Mouse (Mus musculus): Measurements from ENCODE around the gene Fcor.

DNA sequence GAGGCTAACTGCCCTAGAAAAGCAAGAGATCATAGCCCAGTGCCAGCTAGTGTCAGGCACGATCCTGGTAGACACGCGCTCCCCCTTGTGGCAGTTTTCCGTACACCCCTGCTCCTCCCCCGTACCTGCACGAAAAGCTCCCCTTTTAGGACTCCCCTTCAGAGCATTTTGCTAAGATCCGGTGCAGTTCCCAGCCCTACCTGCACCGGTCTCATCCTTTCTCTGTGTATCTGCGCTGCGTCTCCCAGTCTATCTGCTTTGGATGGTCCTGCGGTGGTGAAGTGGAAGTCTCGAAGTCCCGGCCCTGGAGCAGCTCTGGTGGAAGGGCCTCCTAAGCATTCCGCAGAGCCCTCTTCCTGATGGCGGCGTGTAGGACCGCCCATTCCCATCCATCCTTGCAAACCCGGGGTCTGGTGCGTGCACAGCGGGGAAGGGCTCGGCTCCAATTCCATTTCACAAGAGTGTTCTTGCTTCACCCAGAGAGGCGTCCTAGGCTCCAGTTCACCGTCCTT lies at the start of gene Fcor:
- peak; percentile 67 for TF ChIP-seq POLR2A (IDR thresholded peaks at IDR 0.05; ENCODE audit: extremely low read depth, insufficient read depth, low read length)
- peak; percentile 86 for TF ChIP-seq CTCF (IDR thresholded peaks at IDR 0.05; ENCODE audit: extremely low read depth, insufficient read depth, low read length)
